Mouse (Mus musculus): ENCODE measurements around the gene Aak1. TPM values are rescaled to one million over a fixed set of nuclear protein-coding genes. Genes with fewer than 3 reads are reported as not detected.

Aak1 gene
- 12.7 and 13.6 TPM in 2 replicates for polyA plus RNA-seq (2015; fragmentation: Nextera tagmentation; extraction: Ambion mirVana)

DNA sequence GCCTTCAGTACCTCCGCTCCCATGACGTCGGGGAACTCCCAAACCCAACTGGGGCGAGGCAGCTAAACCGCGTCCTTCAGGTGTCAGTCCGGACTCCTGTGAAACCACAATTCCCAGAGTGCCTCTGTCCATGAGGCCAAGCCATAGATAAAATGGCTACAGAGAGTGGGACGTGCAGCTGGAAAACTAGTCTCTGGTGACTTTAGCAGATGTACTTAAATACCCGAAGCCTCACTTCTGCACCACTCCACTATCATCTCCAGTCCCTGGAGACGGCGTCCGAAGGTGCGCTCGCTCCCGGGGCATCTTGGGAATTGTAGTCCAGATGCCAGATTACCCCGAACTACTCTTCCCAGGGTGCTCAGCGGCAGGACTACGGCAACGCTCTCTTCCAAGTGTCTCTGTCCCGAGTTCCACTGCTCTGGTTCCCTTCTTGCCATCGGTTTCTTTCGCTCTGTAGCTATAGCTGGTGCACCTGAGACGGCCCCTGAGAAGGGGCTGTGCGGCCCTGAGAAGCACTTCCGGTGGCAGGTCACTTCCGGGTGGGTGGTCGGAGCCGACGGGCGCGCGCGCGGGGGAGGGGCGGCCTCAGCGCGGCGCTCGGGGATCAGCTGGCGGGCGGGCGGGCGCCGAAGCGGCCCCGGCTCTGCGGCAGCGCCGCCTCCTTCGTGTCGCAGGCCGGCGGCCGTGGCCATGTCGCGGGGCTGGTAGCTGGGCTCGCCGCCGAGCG lies at the start of gene Aak1:
TSS of gene Aak1 (plus strand) at position 603 of the 730 bp plus-strand sequence.

DNA sequence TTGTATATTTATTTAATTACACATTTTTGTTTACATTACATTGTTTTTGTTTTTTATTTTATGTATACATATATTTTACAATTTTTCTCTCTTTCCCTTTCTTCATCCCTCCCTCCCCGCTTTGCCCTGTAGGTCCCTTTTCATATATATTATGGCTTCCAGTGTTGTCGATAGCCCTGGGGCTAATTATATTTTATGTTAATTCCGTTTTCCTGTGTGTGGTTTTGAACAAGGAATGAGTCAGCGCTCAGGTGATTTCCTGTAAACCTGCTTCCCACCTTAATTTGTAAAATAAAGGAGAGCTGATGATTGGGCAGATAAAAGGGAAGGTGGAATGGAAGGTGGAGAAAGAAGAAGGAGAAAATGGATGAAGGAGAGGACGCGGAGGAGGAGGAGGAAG lies 159.6 kb downstream of the Aak1 start, which contains the start of gene Nfu1:
TSS of gene Nfu1 (plus strand) at position 350 of the 400 bp plus-strand sequence.

GRCm38 (mm10) chr6:87042337-87043130 lies 193.2 kb downstream of the Aak1 start, which contains the start of gene Gfpt1:
Gene Gfpt1, plus strand, starts transcription at chr6:87042846.

Other genes starting within 250 kb of the Aak1 start
- gene Asprv1, start 221.4 kb upstream of the Aak1 start, polyA plus RNA-seq (2015; fragmentation: Nextera tagmentation; extraction: Ambion mirVana), result 2.1 and 6.1 TPM in 2 replicates
- gene Mxd1, start 180.4 kb upstream of the Aak1 start, polyA plus RNA-seq (2015; fragmentation: Nextera tagmentation; extraction: Ambion mirVana), result 5.6 and 7.1 TPM in 2 replicates
- 150 and 183 TPM in 2 replicates for gene Snrnp27, start 165.0 kb upstream of the Aak1 start, polyA plus RNA-seq (2015; fragmentation: Nextera tagmentation; extraction: Ambion mirVana)
- gene Gmcl1, start 116.1 kb upstream of the Aak1 start, polyA plus RNA-seq (2015; fragmentation: Nextera tagmentation; extraction: Ambion mirVana), result 15.3 and 21.2 TPM in 2 replicates
- gene Anxa4, start 55.9 kb upstream of the Aak1 start, polyA plus RNA-seq (2015; fragmentation: Nextera tagmentation; extraction: Ambion mirVana), result 28.3 and 54.2 TPM in 2 replicates
- 130 and 166 TPM in 2 replicates for gene Nfu1, start 159.7 kb downstream of the Aak1 start, polyA plus RNA-seq (2015; fragmentation: Nextera tagmentation; extraction: Ambion mirVana)
- 9.0 and 11.9 TPM in 2 replicates for gene Gfpt1, start 193.3 kb downstream of the Aak1 start, polyA plus RNA-seq (2015; fragmentation: Nextera tagmentation; extraction: Ambion mirVana)